Mouse (Mus musculus): ENCODE results near the gene Ddr2. TPM values are rescaled to one million over a fixed set of nuclear protein-coding genes. Genes with fewer than 3 reads are reported as not detected.
"Not testable (repeated sequence)": the region's sequence is repeated elsewhere in the genome, so short reads cannot be mapped to it uniquely, and the experiment has no call there.

Gene Ddr2
- polyA plus RNA-seq, 2 experiments = 0.47 to 0.72 TPM

DNA sequence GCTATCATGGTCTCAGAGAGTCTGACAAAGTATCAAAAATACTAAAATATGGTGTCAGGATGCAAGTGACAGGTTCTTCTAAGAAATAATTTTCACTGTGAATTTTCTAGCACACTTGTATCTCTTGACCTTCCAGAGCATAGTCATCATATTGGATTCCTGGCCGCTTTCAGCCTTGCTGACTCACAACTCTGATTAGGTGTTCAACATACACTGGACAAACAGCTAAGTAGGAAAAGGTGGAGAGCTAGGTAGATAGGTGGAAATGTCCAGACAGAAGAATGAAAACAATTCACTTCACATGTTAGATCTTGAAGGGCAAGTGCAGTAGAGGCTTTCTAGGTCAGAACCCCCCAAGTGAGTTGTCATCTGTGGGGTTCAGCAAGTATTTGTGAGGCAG lies 101.3 kb downstream of the Ddr2 start:
- Histone ChIP-seq H3K27me3 (ENCODE audit: control insufficient read depth, insufficient read depth, low read length) (no peaks in the 10 kb centered on the region), H3K4me2 (ENCODE audit: low read depth) (no peak overlapping the region), H3K9me3 (ENCODE audit: control insufficient read depth, low read length) (no peaks in the 10 kb centered on the region), H3K9ac (replicated peaks) (no peak overlapping the region), H3K4me3 (ENCODE audit: insufficient read depth in 1 of 2, low read depth in 2 of 2, low read length in 2 of 2) (no peak overlapping the region), H3K36me3 (replicated peaks; ENCODE audit: control insufficient read depth, insufficient read depth, low read depth) (no peaks in the 10 kb centered on the region), H3K4me1 (replicated peaks; ENCODE audit: control insufficient read depth in 2 of 2, insufficient read depth in 2 of 2, low read length in 1 of 2) (no peaks in the 10 kb centered on the region), H3K27ac (no peak overlapping the region)
- TF ChIP-seq CTCF (IDR thresholded peaks at IDR 0.05; ENCODE audit: low read depth) (no peak), EP300 (IDR thresholded peaks at IDR 0.05; ENCODE audit: low read depth) (no peak)
- no peak for ATAC-seq (ENCODE audit: insufficient read depth)
- no peak for DNase-seq (ENCODE audit: low read depth in 3 of 3, low spot score in 3 of 3)
- 85% methylated on average over 1 of the region's 1 CpGs for WGBS (ENCODE audit: insufficient replicate concordance)

DNA sequence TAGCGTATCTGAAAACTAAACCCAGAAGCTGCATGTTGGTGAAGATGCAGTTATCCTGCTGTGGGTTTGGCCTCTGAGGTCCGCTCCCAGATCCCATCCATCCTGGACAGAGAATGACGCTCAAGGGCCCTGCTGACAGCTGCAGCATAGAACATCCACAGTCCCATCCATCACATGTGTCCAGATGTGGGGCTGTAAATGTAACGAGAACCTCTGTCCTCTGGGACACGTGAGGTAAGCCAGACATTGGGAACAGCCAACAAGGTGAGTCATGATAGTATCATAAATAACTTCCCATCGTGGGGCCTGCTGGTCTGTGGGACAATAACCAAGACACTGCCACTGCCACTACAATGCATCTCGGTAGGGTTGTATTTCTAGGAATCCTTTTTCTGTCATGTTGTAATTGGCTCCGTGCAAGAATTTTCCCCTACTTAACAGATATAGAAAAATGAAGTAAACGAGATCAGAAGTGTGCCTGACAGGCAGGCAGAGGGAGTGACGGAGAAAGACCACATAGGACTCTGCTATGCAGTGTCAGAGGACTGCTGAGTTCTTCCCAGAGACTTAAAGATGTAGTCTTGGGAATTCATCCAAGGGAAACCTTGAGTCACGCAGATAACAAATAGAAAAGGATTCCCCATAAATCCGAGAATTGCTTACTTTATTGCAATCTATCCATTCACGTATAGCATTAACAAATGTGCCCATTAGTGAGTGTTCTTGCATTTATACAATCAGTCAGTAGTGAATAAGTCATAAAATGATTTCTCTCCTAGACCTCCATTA lies 101.9 kb downstream of the Ddr2 start:
- 65% methylated on average over 13 of the region's 13 CpGs for WGBS (ENCODE audit: insufficient replicate concordance)

GRCm38 (mm10) chr1:170006516-170006915 lies 104.0 kb downstream of the Ddr2 start:
- 52% methylated on average over 5 of the region's 5 CpGs for WGBS (ENCODE audit: insufficient replicate concordance)
- ATAC-seq (ENCODE audit: insufficient read depth) (no peak), DNase-seq (ENCODE audit: low read depth in 3 of 3, low spot score in 3 of 3) (no peak)
- no peaks in the 10 kb centered on the region for H3K4me1 ChIP-seq (replicated peaks; ENCODE audit: control insufficient read depth in 2 of 2, insufficient read depth in 2 of 2, low read length in 1 of 2)
- H3K9me3 ChIP-seq (ENCODE audit: control insufficient read depth, low read length) = no peaks in the 10 kb centered on the region
- no peaks in the 10 kb centered on the region for H3K36me3 ChIP-seq (replicated peaks; ENCODE audit: control insufficient read depth, insufficient read depth, low read depth)
- no peak overlapping the region for H3K4me2 ChIP-seq (ENCODE audit: low read depth)
- no peaks in the 10 kb centered on the region for H3K27me3 ChIP-seq (ENCODE audit: control insufficient read depth, insufficient read depth, low read length)
- TF ChIP-seq CTCF (IDR thresholded peaks at IDR 0.05; ENCODE audit: low read depth) (no peak), EP300 (IDR thresholded peaks at IDR 0.05; ENCODE audit: low read depth) (no peak)
- H3K9ac ChIP-seq (replicated peaks) = no peak overlapping the region
- H3K27ac ChIP-seq = no peak overlapping the region
- H3K4me3 ChIP-seq (ENCODE audit: insufficient read depth in 1 of 2, low read depth in 2 of 2, low read length in 2 of 2) = no peak overlapping the region

More for the DNA sequence above, 101.9 kb downstream of the Ddr2 start:
- H3K27ac ChIP-seq = no peak overlapping the region
- H3K9me3 ChIP-seq (ENCODE audit: control insufficient read depth, low read length) = no peaks in the 10 kb centered on the region
- TF ChIP-seq EP300 (IDR thresholded peaks at IDR 0.05; ENCODE audit: low read depth) = no peak
- TF ChIP-seq CTCF (IDR thresholded peaks at IDR 0.05; ENCODE audit: low read depth) = no peak
- no peaks in the 10 kb centered on the region for H3K36me3 ChIP-seq (replicated peaks; ENCODE audit: control insufficient read depth, insufficient read depth, low read depth)
- DNase-seq (ENCODE audit: low read depth in 3 of 3, low spot score in 3 of 3) (no peak), ATAC-seq (ENCODE audit: insufficient read depth) (no peak)
- no peak overlapping the region for H3K4me2 ChIP-seq (ENCODE audit: low read depth)
- no peaks in the 10 kb centered on the region for H3K4me1 ChIP-seq (replicated peaks; ENCODE audit: control insufficient read depth in 2 of 2, insufficient read depth in 2 of 2, low read length in 1 of 2)
- H3K4me3 ChIP-seq (ENCODE audit: insufficient read depth in 1 of 2, low read depth in 2 of 2, low read length in 2 of 2) = no peak overlapping the region
- H3K9ac ChIP-seq (replicated peaks) = no peak overlapping the region
- H3K27me3 ChIP-seq (ENCODE audit: control insufficient read depth, insufficient read depth, low read length) = no peaks in the 10 kb centered on the region

- ATAC-seq (ENCODE audit: insufficient read depth) = no peak
Measured at GRCm38 (mm10) chr1:170005297-170005696, 105.3 kb downstream of the Ddr2 start.

DNA sequence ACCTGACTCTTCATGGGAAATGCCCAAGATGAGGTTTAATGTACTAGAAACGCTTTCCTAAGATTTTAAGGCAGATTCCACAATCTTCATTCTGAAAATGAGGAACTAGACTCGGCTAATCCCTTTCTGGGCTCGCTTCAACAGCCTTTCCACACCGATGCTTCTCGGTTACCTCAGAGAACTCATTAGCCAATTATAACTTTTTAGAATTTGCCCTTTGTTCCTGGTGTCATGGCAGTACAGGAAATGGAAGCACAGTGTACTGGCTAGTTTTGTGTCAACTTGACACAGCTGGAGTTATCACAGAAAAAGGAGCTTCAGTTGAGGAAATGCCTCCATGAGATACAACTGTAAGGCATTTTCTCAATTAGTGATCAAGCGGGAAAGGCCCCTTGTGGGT lies 116.7 kb downstream of the Ddr2 start:
- ATAC-seq (ENCODE audit: insufficient read depth); H3K36me3 ChIP-seq (replicated peaks; ENCODE audit: control insufficient read depth, insufficient read depth, low read depth); H3K4me2 ChIP-seq (ENCODE audit: low read depth); H3K9ac ChIP-seq (replicated peaks); H3K27ac ChIP-seq; H3K4me1 ChIP-seq (replicated peaks; ENCODE audit: control insufficient read depth in 2 of 2, insufficient read depth in 2 of 2, low read length in 1 of 2); H3K9me3 ChIP-seq (ENCODE audit: control insufficient read depth, low read length); H3K27me3 ChIP-seq (ENCODE audit: control insufficient read depth, insufficient read depth, low read length); DNase-seq (ENCODE audit: low read depth in 3 of 3, low spot score in 3 of 3); H3K4me3 ChIP-seq (ENCODE audit: insufficient read depth in 1 of 2, low read depth in 2 of 2, low read length in 2 of 2): not testable (repeated sequence)
- 66% methylated on average over 6 of the region's 6 CpGs for WGBS (ENCODE audit: insufficient replicate concordance)

More at GRCm38 (mm10) chr1:170005297-170005696, 105.3 kb downstream of the Ddr2 start:
- Histone ChIP-seq H3K9me3 (ENCODE audit: control insufficient read depth, low read length) (no peaks in the 10 kb centered on the region), H3K9ac (replicated peaks) (no peak overlapping the region), H3K4me1 (replicated peaks; ENCODE audit: control insufficient read depth in 2 of 2, insufficient read depth in 2 of 2, low read length in 1 of 2) (no peaks in the 10 kb centered on the region), H3K27me3 (ENCODE audit: control insufficient read depth, insufficient read depth, low read length) (no peaks in the 10 kb centered on the region), H3K4me3 (ENCODE audit: insufficient read depth in 1 of 2, low read depth in 2 of 2, low read length in 2 of 2) (no peak overlapping the region), H3K36me3 (replicated peaks; ENCODE audit: control insufficient read depth, insufficient read depth, low read depth) (no peaks in the 10 kb centered on the region), H3K27ac (no peak overlapping the region), H3K4me2 (ENCODE audit: low read depth) (no peak overlapping the region)
- TF ChIP-seq EP300 (IDR thresholded peaks at IDR 0.05; ENCODE audit: low read depth) (no peak), CTCF (IDR thresholded peaks at IDR 0.05; ENCODE audit: low read depth) (no peak)
- DNase-seq (ENCODE audit: low read depth in 3 of 3, low spot score in 3 of 3) = no peak
- WGBS (ENCODE audit: insufficient replicate concordance) = 51% methylated on average over 3 of the region's 3 CpGs
